8 mouse cellular contexts compared by ENCODE assay signal in genomic region chr5:112394779-112395443, GRCm38 (mm10). TPM values are rescaled to one million over a fixed set of nuclear protein-coding genes. Genes with fewer than 3 reads are reported as not detected.
DNase-seq lines count a peak whose midpoint lies in the region; ATAC-seq lines count a peak whose summit lies in the region.

Asphd2 (minus strand) TSS chr5:112394866.

- peak within 1 kb of the TSS; percentile 46 for H3K4me3 ChIP-seq in liver, embryonic 13.5 days (replicated peaks)

- peak within 1 kb of the TSS; percentile 57 for H3K4me2 ChIP-seq in liver, embryonic 13.5 days

- H3K9me3 ChIP-seq in liver, embryonic 13.5 days (replicated peaks): no peaks in the 10 kb centered on the region

- DNase-seq in thymus, postnatal 0 days (ENCODE audit: low spot score): peak; percentile 10
- DNase-seq in thymus, postnatal 25 days: no peak
- DNase-seq in embryo, embryonic 11 days: peak; percentile 95
- peak; percentile 18 to 45 for DNase-seq in heart, adult 18-20 months
- peak; percentile 71 to 81 for DNase-seq in kidney, postnatal 4 days
- no peak for DNase-seq in liver, embryonic 13.5 days
- peak; percentile 41 for DNase-seq in ovary, postnatal 36 days (ENCODE audit: low spot score)

- 0 out of 2 replicates have a peak within 1 kb of the TSS, but pooled peaks have one; percentile 13 for H3K9ac ChIP-seq in liver, embryonic 13.5 days

- peaks cover 64% of the 10 kb centered on the region for H3K27me3 ChIP-seq in liver, embryonic 13.5 days

- WGBS in liver, embryonic 13.5 days (ENCODE audit: insufficient replicate concordance): 4% methylated on average over 52 of the region's 67 CpGs

- no peaks in the 10 kb centered on the region for H3K36me3 ChIP-seq in liver, embryonic 13.5 days

- no peaks in the 10 kb centered on the region for H3K4me1 ChIP-seq in liver, embryonic 13.5 days (replicated peaks)

- no peak within 1 kb of the TSS for H3K27ac ChIP-seq in liver, embryonic 13.5 days

- peak; percentile 62 for ATAC-seq in liver, embryonic 13.5 days (ENCODE audit: low read depth)
- ATAC-seq in inflammation-experienced regulatory T-cells, adult 6 months: no peak

RNA-seq across cellular contexts. Expression of gene Asphd2, which starts in this region (rescaled TPM):
- polyA plus RNA-seq in thymus, postnatal 0 days (2015; fragmentation: Nextera tagmentation; extraction: Ambion mirVana): 0.23 and 0.63 TPM in 2 replicates
- total RNA-seq in heart, adult 18-20 months (2021): under 1 TPM; 0.42 to 0.87 TPM
- polyA plus RNA-seq in liver, embryonic 13.5 days (2015; fragmentation: Nextera tagmentation; extraction: Ambion mirVana): 0.30 and 0.46 TPM in 2 replicates
- polyA plus RNA-seq in inflammation-experienced regulatory T-cells, adult 6 months (2017; shearing (Covaris generic)): not detected

Comparison
In these comparisons a context has a peak if more than half of its experiments do, and no peak if none do; other contexts are left out.
1. Peak in DNase-seq in thymus, postnatal 0 days; RNA of the gene not detected or under 1 TPM.
2. Peak in DNase-seq in heart, adult 18-20 months; RNA of the gene not detected or under 1 TPM.
3. Peak in ATAC-seq, H3K4me3 ChIP-seq, H3K9ac ChIP-seq and H3K4me2 ChIP-seq in liver, embryonic 13.5 days; RNA of the gene not detected or under 1 TPM.
4. DNase-seq: peak in embryo, embryonic 11 days (single experiment), kidney, postnatal 4 days (2 of 2) and ovary, postnatal 36 days (single experiment); none in thymus, postnatal 25 days (single experiment) and liver, embryonic 13.5 days (single experiment).